Mouse (Mus musculus): ENCODE data around the gene Samd5.

The Samd5 gene

GRCm38 (mm10) chr10:9650050-9650825 lies 24.8 kb downstream of the Samd5 start:
- peak in 1 of 2 experiments; percentile 15 for DNase-seq (ENCODE audit: low spot score in 2 of 2)

GRCm38 (mm10) chr10:9648464-9648863 lies 26.5 kb downstream of the Samd5 start:
- DNase-seq (ENCODE audit: low spot score in 2 of 2), result no peak

GRCm38 (mm10) chr10:9647741-9648140 lies 27.3 kb downstream of the Samd5 start:
- no peak for DNase-seq (ENCODE audit: low spot score in 2 of 2)

- DNase-seq (ENCODE audit: low spot score in 2 of 2), result no peak
These were observed 28.6 kb downstream of the Samd5 start for GRCm38 (mm10) chr10:9646391-9646790.

GRCm38 (mm10) chr10:9643531-9643930 lies 31.5 kb downstream of the Samd5 start:
- no peak for DNase-seq (ENCODE audit: low spot score in 2 of 2)

- DNase-seq (ENCODE audit: low spot score in 2 of 2), result peak in 1 of 2 experiments; percentile 18
These were observed 32.9 kb downstream of the Samd5 start for GRCm38 (mm10) chr10:9642077-9642476.

GRCm38 (mm10) chr10:9640678-9641077 lies 34.3 kb downstream of the Samd5 start:
- no peak for DNase-seq (ENCODE audit: low spot score in 2 of 2)

GRCm38 (mm10) chr10:9640056-9640455 lies 35.0 kb downstream of the Samd5 start:
- no peak for DNase-seq (ENCODE audit: low spot score in 2 of 2)

- DNase-seq (ENCODE audit: low spot score in 2 of 2), result no peak
These were observed 49.7 kb downstream of the Samd5 start for GRCm38 (mm10) chr10:9625356-9625755.

GRCm38 (mm10) chr10:9621926-9622688 lies 52.9 kb downstream of the Samd5 start:
- no peak for DNase-seq (ENCODE audit: low spot score in 2 of 2)

- DNase-seq (ENCODE audit: low spot score in 2 of 2), result no peak
These were observed 54.0 kb downstream of the Samd5 start for GRCm38 (mm10) chr10:9621055-9621454.

GRCm38 (mm10) chr10:9615009-9615408 lies 60.0 kb downstream of the Samd5 start:
- no peak for DNase-seq (ENCODE audit: low spot score in 2 of 2)

GRCm38 (mm10) chr10:9608854-9609253 lies 66.2 kb downstream of the Samd5 start:
- no peak for DNase-seq (ENCODE audit: low spot score in 2 of 2)

- no peak for DNase-seq (ENCODE audit: low spot score in 2 of 2)
These were observed 67.9 kb downstream of the Samd5 start for GRCm38 (mm10) chr10:9607155-9607554.

- DNase-seq (ENCODE audit: low spot score in 2 of 2), result no peak
These were observed 69.4 kb downstream of the Samd5 start for GRCm38 (mm10) chr10:9605635-9606034.

- no peak for DNase-seq (ENCODE audit: low spot score in 2 of 2)
These were observed 71.7 kb downstream of the Samd5 start for GRCm38 (mm10) chr10:9603290-9603689.

GRCm38 (mm10) chr10:9602845-9603244 lies 72.2 kb downstream of the Samd5 start:
- DNase-seq (ENCODE audit: low spot score in 2 of 2), result no peak

GRCm38 (mm10) chr10:9602389-9602788 lies 72.6 kb downstream of the Samd5 start:
- DNase-seq (ENCODE audit: low spot score in 2 of 2), result no peak

- no peak for DNase-seq (ENCODE audit: low spot score in 2 of 2)
These were observed 78.8 kb downstream of the Samd5 start for GRCm38 (mm10) chr10:9596228-9596627.

GRCm38 (mm10) chr10:9594666-9595065 lies 80.3 kb downstream of the Samd5 start:
- DNase-seq (ENCODE audit: low spot score in 2 of 2), result no peak

- no peak for DNase-seq (ENCODE audit: low spot score in 2 of 2)
These were observed 84.4 kb downstream of the Samd5 start for GRCm38 (mm10) chr10:9590606-9591005.

- DNase-seq (ENCODE audit: low spot score in 2 of 2), result peak in 1 of 2 experiments; percentile 17
These were observed 88.7 kb downstream of the Samd5 start for GRCm38 (mm10) chr10:9586328-9586727.

GRCm38 (mm10) chr10:9579374-9579773 lies 95.6 kb downstream of the Samd5 start:
- no peak for DNase-seq (ENCODE audit: low spot score in 2 of 2)

All from frontal cortex, postnatal 25 days (tissue).